Mouse (Mus musculus) CH12.LX (cell line): ENCODE measurements at regions not wholly inside any gene's neighbourhood (a gene's known extent, or its start where the extent isn't known, plus 50 kb on each side); places are given as distances from the start of the nearest gene placed in this dataset.

ENCODE experiments used
- DNase-seq: peaks from one replicate; pipeline ENCODE4 v3.0.0-alpha.2; 2013; ENCODE audit errors: extremely low read depth
- H3K27ac ChIP-seq: 2 replicates; pipeline ENCODE4 v1.5.1; 2012; ENCODE audit warnings: low read depth, mild to moderate bottlenecking, control low read depth, moderate library complexity; ENCODE audit not compliant: insufficient read depth
- H3K27me3 ChIP-seq: replicated peaks from 2 replicates; pipeline ENCODE3; 2012; ENCODE audit warnings: inconsistent platforms
- H3K36me3 ChIP-seq, 2 experiments: replicated peaks in 1 of 2; 2 replicates each; pipeline versions ENCODE3 to v1.6.1; 2012; ENCODE audit warnings: inconsistent platforms in 1 of 2, low read length in 1 of 2, mild to moderate bottlenecking in 1 of 2, mixed read lengths in 1 of 2, moderate library complexity in 1 of 2; ENCODE audit not compliant: control insufficient read depth in 1 of 2, insufficient read depth in 1 of 2
- H3K4me1 ChIP-seq, 2 experiments: 2 replicates each; pipeline ENCODE4 v1.6.1; 2012; ENCODE audit warnings: inconsistent platforms in 1 of 2, moderate library complexity in 1 of 2; ENCODE audit not compliant: insufficient read depth in 2 of 2, control insufficient read depth in 1 of 2
- H3K4me2 ChIP-seq: 2 replicates; pipeline ENCODE4 v1.6.1; 2012; ENCODE audit warnings: low read depth, mild to moderate bottlenecking, control low read depth; ENCODE audit not compliant: poor library complexity, insufficient read depth, severe bottlenecking
- H3K4me3 ChIP-seq, 3 experiments: fragments of 150-350 bp in 1 of 3; sonication (generic) in 1 of 3; replicated peaks in 1 of 3; 2 replicates each; pipeline versions ENCODE3 to v1.5.1; 2011 to 2012; ENCODE audit warnings: low read depth in 2 of 3, low read length in 2 of 3, mild to moderate bottlenecking in 2 of 3, moderate library complexity in 2 of 3, control low read depth in 1 of 3, improper control_type of control experiment in 1 of 3, inconsistent platforms in 1 of 3, mixed read lengths in 1 of 3; ENCODE audit not compliant: poor library complexity in 1 of 3
- H3K79me2 ChIP-seq: replicated peaks from 2 replicates; pipeline ENCODE4 v1.6.1; 2012; ENCODE audit warnings: mild to moderate bottlenecking, moderate library complexity; ENCODE audit not compliant: control insufficient read depth, poor library complexity, insufficient read depth, severe bottlenecking; ENCODE audit errors: extremely low read depth
- H3K9ac ChIP-seq: 2 replicates; pipeline ENCODE4 v1.6.1; 2012; ENCODE audit warnings: low read depth, mild to moderate bottlenecking, control low read depth, moderate library complexity; ENCODE audit not compliant: insufficient read depth
- H3K9me3 ChIP-seq: replicated peaks from 2 replicates; pipeline ENCODE3; 2012; ENCODE audit warnings: low read length, inconsistent platforms, mixed read lengths
- BHLHE40 ChIP-seq: IDR thresholded peaks from 2 replicates; pipeline ENCODE4 v1.6.1; 2011; ENCODE audit warnings: mild to moderate bottlenecking, low read depth, low read length, improper control_type of control experiment
- CHD1 ChIP-seq: IDR thresholded peaks from 2 replicates; pipeline ENCODE4 v1.6.1; 2012; ENCODE audit warnings: low read depth, low read length, improper control_type of control experiment, inconsistent platforms
- E2F4 ChIP-seq: IDR thresholded peaks from 2 replicates; pipeline ENCODE4 v1.6.1; 2011; ENCODE audit warnings: low read depth, low read length, improper control_type of control experiment; ENCODE audit not compliant: insufficient replicate concordance
- ETS1 ChIP-seq: conservative IDR thresholded peaks from 2 replicates; pipeline ENCODE4 v1.6.1; 2012; ENCODE audit warnings: low read depth, mild to moderate bottlenecking, inconsistent platforms, low read length, improper control_type of control experiment, moderate library complexity
- GABPA ChIP-seq: IDR thresholded peaks from 2 replicates; pipeline ENCODE4 v1.6.1; 2012; ENCODE audit warnings: low read depth, low read length, improper control_type of control experiment, inconsistent platforms; ENCODE audit not compliant: insufficient replicate concordance
- JUN ChIP-seq: IDR thresholded peaks from 2 replicates; pipeline ENCODE4 v1.6.1; 2011; ENCODE audit warnings: low read depth, mild to moderate bottlenecking, low read length, improper control_type of control experiment, moderate library complexity; ENCODE audit not compliant: insufficient read depth
- MAX ChIP-seq: IDR thresholded peaks from 2 replicates; pipeline ENCODE4 v1.6.1; 2011; ENCODE audit warnings: low read length, improper control_type of control experiment
- MAZ ChIP-seq: IDR thresholded peaks from 2 replicates; pipeline ENCODE4 v1.6.1; 2012; ENCODE audit warnings: low read depth, mild to moderate bottlenecking, inconsistent platforms, low read length, improper control_type of control experiment, moderate library complexity
- MEF2A ChIP-seq: IDR thresholded peaks from 2 replicates; pipeline ENCODE4 v1.6.1; 2014; ENCODE audit warnings: low read depth, mild to moderate bottlenecking, inconsistent platforms, low read length, improper control_type of control experiment, borderline replicate concordance
- NELFE ChIP-seq: IDR thresholded peaks from 2 replicates; pipeline ENCODE4 v1.6.1; 2011; ENCODE audit warnings: low read depth, low read length, improper control_type of control experiment
- NRF1 ChIP-seq: IDR thresholded peaks from 2 replicates; pipeline ENCODE4 v1.6.1; 2014; ENCODE audit warnings: low read depth, mild to moderate bottlenecking, inconsistent platforms, low read length, improper control_type of control experiment, moderate library complexity
- POLR2A ChIP-seq: IDR thresholded peaks from 2 replicates; pipeline ENCODE4 v1.6.1; 2011; ENCODE audit warnings: low read depth, mild to moderate bottlenecking, improper control_type of control experiment, low read length
- RAD21 ChIP-seq: IDR thresholded peaks from 2 replicates; pipeline ENCODE4 v1.6.1; 2011; ENCODE audit warnings: low read depth, mild to moderate bottlenecking, low read length, improper control_type of control experiment, moderate library complexity
- SIN3A ChIP-seq: IDR thresholded peaks from 2 replicates; pipeline ENCODE4 v1.6.1; 2012; ENCODE audit warnings: low read length, improper control_type of control experiment, inconsistent platforms
- UBTF ChIP-seq: IDR thresholded peaks from 2 replicates; pipeline ENCODE4 v1.6.1; 2012; ENCODE audit warnings: low read depth, mild to moderate bottlenecking, inconsistent platforms, low read length, improper control_type of control experiment, moderate library complexity
- ZKSCAN1 ChIP-seq: IDR thresholded peaks from 2 replicates; pipeline ENCODE4 v1.6.1; 2012; ENCODE audit warnings: low read depth, inconsistent platforms, low read length, improper control_type of control experiment, borderline replicate concordance
- ZMIZ1 ChIP-seq: IDR thresholded peaks from 2 replicates; pipeline ENCODE4 v1.6.1; 2012; ENCODE audit warnings: low read depth, mild to moderate bottlenecking, inconsistent platforms, low read length, improper control_type of control experiment
- dilution Hi-C: fragments of 300-500 bp; cut with MboI; formaldehyde crosslinking; loops from 2 replicates; pipeline ENCODE4 v1.14.3; 2020; ENCODE audit warnings: low sequenced_read_pairs; ENCODE audit not compliant: extremely low pct_unique_long_range_greater_than_20kb, extremely low pct_ligation_motif_present
- in situ Hi-C: fragments of 300-500 bp; cut with MboI; formaldehyde crosslinking; loops from 3 replicates; pipeline ENCODE4 v1.14.3; 2019; ENCODE audit warnings: low sequenced_read_pairs, low pct_ligation_motif_present, low pct_unique_long_range_greater_than_20kb, mixed read lengths

GRCm38 (mm10) chr8:116269393-116269792 lies 235.4 kb upstream of the Dynlrb2 start:
- in situ Hi-C loops (no loop called here), dilution Hi-C loops (no loop called here)
- H3K4me3 ChIP-seq = no peak overlapping the region
- no peak overlapping the region for H3K4me2 ChIP-seq
- H3K4me1 ChIP-seq = no peaks in the 10 kb centered on the region
- no peaks in the 10 kb centered on the region for H3K79me2 ChIP-seq
- no peak overlapping the region for H3K9ac ChIP-seq
- H3K9me3 ChIP-seq = peaks cover 6% of the 10 kb centered on the region
- peaks cover 73% of the 10 kb centered on the region for H3K27me3 ChIP-seq
- TF ChIP-seq CHD1 = no peak
- TF ChIP-seq RAD21 = no peak
- TF ChIP-seq POLR2A = no peak
- no peak for TF ChIP-seq ZMIZ1
- no peak for TF ChIP-seq MAX
- no peak for TF ChIP-seq SIN3A
- H3K27ac ChIP-seq = no peak overlapping the region
- DNase-seq = no peak
- H3K36me3 ChIP-seq = no peaks in the 10 kb centered on the region

DNA sequence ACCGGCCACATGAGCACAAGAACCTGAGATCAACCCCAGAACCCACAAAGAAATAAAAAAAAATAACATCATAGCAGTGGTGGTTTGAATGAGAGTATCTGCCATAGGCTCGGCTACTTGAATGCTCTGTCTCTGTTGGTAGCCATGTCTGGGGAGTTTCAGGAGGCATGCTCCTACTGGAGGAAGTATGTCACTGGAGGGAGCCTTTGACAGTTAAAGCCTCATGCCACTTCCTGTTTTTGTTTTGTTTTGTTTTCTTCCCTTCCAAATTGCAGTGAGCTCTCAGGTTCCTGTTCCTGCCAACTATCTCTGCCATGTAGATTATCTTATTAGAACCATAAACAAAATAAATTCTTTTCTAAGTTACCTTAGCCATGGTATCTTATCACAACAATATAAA lies 236.1 kb upstream of the Dynlrb2 start:
- Histone ChIP-seq H3K4me1 (no peaks in the 10 kb centered on the region), H3K4me3 (no peak overlapping the region), H3K9ac (no peak overlapping the region), H3K9me3 (peaks cover 6% of the 10 kb centered on the region), H3K4me2 (no peak overlapping the region), H3K27me3 (peaks cover 76% of the 10 kb centered on the region), H3K27ac (no peak overlapping the region), H3K36me3 (no peaks in the 10 kb centered on the region), H3K79me2 (no peaks in the 10 kb centered on the region)
- no peak for DNase-seq
- TF ChIP-seq ZKSCAN1 (no peak), GABPA (no peak), MEF2A (no peak), MAZ (no peak), NRF1 (no peak), NELFE (no peak), RAD21 (no peak)
- dilution Hi-C loops (no loop called here), in situ Hi-C loops (no loop called here)

GRCm38 (mm10) chr8:116268161-116268560 lies 236.6 kb upstream of the Dynlrb2 start:
- Histone ChIP-seq H3K36me3 (no peaks in the 10 kb centered on the region), H3K27me3 (peaks cover 79% of the 10 kb centered on the region), H3K9me3 (peaks cover 6% of the 10 kb centered on the region), H3K79me2 (no peaks in the 10 kb centered on the region), H3K9ac (no peak overlapping the region), H3K4me3 (no peak overlapping the region), H3K4me2 (no peak overlapping the region), H3K27ac (no peak overlapping the region), H3K4me1 (no peaks in the 10 kb centered on the region)
- in situ Hi-C loops (no loop called here), dilution Hi-C loops (no loop called here)
- TF ChIP-seq ETS1 (no peak), BHLHE40 (no peak), JUN (no peak), UBTF (no peak), ZMIZ1 (no peak), MAZ (no peak), E2F4 (no peak)
- DNase-seq = no peak
